Mouse (Mus musculus) midbrain, embryonic 11.5 days (tissue): ENCODE results near the gene Tbc1d23. TPM values are rescaled to one million over a fixed set of nuclear protein-coding genes. Genes with fewer than 3 reads are reported as not detected.

Experiments
- ATAC-seq: fragments of 200-750 bp; cut with Nextera tagmentation; 2 replicates; pipeline ENCODE4 v1.8.0; 2017; ENCODE audit warnings: moderate TSS enrichment, moderate library complexity; ENCODE audit not compliant: low FRiP score
- DNase-seq: peaks from one replicate; pipeline ENCODE4 v3.0.0; 2015; ENCODE audit warnings: low spot score; ENCODE audit errors: missing footprints
- H3K27ac ChIP-seq: fragments of 300-500 bp; sonication (generic); 2 replicates; pipeline ENCODE4 v1.5.1; 2014; ENCODE audit warnings: low read depth, low read length
- H3K27me3 ChIP-seq: fragments of 300-500 bp; sonication (generic); 2 replicates; pipeline ENCODE4 v1.6.1; 2014; ENCODE audit warnings: mild to moderate bottlenecking, low read length, moderate library complexity, mixed read lengths; ENCODE audit not compliant: control insufficient read depth, insufficient read depth
- H3K36me3 ChIP-seq: fragments of 300-500 bp; sonication (generic); 2 replicates; pipeline ENCODE4 v1.6.1; 2014; ENCODE audit warnings: mild to moderate bottlenecking, low read length, moderate library complexity, mixed read lengths; ENCODE audit not compliant: control insufficient read depth, insufficient read depth
- H3K4me1 ChIP-seq: fragments of 300-500 bp; sonication (generic); 2 replicates; pipeline ENCODE4 v1.6.1; 2014; ENCODE audit warnings: low read length; ENCODE audit not compliant: control insufficient read depth, insufficient read depth
- H3K4me2 ChIP-seq: fragments of 300-500 bp; sonication (generic); 2 replicates; pipeline ENCODE4 v1.6.1; 2014; ENCODE audit warnings: mild to moderate bottlenecking, moderate library complexity
- H3K4me3 ChIP-seq: fragments of 300-500 bp; sonication (generic); 2 replicates; pipeline ENCODE4 v1.5.1; 2014; ENCODE audit warnings: low read depth, low read length
- H3K9ac ChIP-seq: fragments of 300-500 bp; sonication (generic); 2 replicates; pipeline ENCODE4 v1.6.1; 2014; ENCODE audit warnings: low read length
- H3K9me3 ChIP-seq: fragments of 300-500 bp; sonication (generic); 2 replicates; pipeline ENCODE4 v1.6.1; 2016; ENCODE audit warnings: low read length; ENCODE audit not compliant: control insufficient read depth
- WGBS: fragments of 180-500 bp; shearing (Covaris S2); extraction: QIAGEN DNeasy Blood & Tissue Kit; methylation state at CpG from one replicate; pipeline ENCODE4 v1.1.7; 2014; 5-methylcytosine and 5-hydroxymethylcytosine counted together
- polyA plus RNA-seq: library from polyadenylated mRNA; unstranded; fragments of >200 nt; fragmentation: Nextera tagmentation; extraction: Ambion mirVana; gene quantifications from 2 replicates; pipeline ENCODE4 v1.2.1, GENCODE M21; 2014

Gene Tbc1d23
- polyA plus RNA-seq, 1 experiment from 2014 or later = 23.8 TPM

GRCm38 (mm10) chr16:57226444-57226843, 4.9 kb downstream of the Tbc1d23 start:
- H3K36me3 ChIP-seq = no peaks in the 10 kb centered on the region
- H3K27me3 ChIP-seq = no peaks in the 10 kb centered on the region
- peaks cover 6% of the 10 kb centered on the region; the same call in 1 of the 2 replicates for H3K4me1 ChIP-seq
- H3K9me3 ChIP-seq = no peaks in the 10 kb centered on the region
- H3K27ac ChIP-seq = no peak overlapping the region
- DNase-seq (no peak), ATAC-seq (no peak)
- H3K4me3 ChIP-seq = no peak overlapping the region
- 95% methylated on average over 5 of the region's 5 CpGs for WGBS
- H3K9ac ChIP-seq = no peak overlapping the region
- H3K4me2 ChIP-seq = no peak overlapping the region

GRCm38 (mm10) chr16:57220361-57220760, 10.9 kb downstream of the Tbc1d23 start:
- Histone ChIP-seq H3K4me3 (no peak overlapping the region), H3K27me3 (no peaks in the 10 kb centered on the region), H3K4me1 (no peaks in the 10 kb centered on the region), H3K9ac (no peak overlapping the region), H3K9me3 (no peaks in the 10 kb centered on the region), H3K36me3 (no peaks in the 10 kb centered on the region), H3K27ac (no peak overlapping the region), H3K4me2 (no peak overlapping the region)
- DNase-seq (no peak), ATAC-seq (no peak)
- over 99% methylated on average over 6 of the region's 6 CpGs for WGBS

GRCm38 (mm10) chr16:57215957-57216356, 15.3 kb downstream of the Tbc1d23 start:
- no peak for DNase-seq
- Histone ChIP-seq H3K9ac (no peak overlapping the region), H3K4me3 (no peak overlapping the region), H3K27me3 (no peaks in the 10 kb centered on the region), H3K36me3 (0 out of 2 replicates have a peak, but pooled peaks cover 2% of the 10 kb centered on the region), H3K27ac (no peak overlapping the region), H3K9me3 (no peaks in the 10 kb centered on the region), H3K4me1 (no peaks in the 10 kb centered on the region), H3K4me2 (no peak overlapping the region)
- ATAC-seq = no peak

GRCm38 (mm10) chr16:57211037-57211436, 20.3 kb downstream of the Tbc1d23 start:
- WGBS = 84% methylated on average over 2 of the region's 2 CpGs
- ATAC-seq = no peak
- H3K36me3 ChIP-seq = 0 out of 2 replicates have a peak, but pooled peaks cover 2% of the 10 kb centered on the region
- no peak overlapping the region for H3K9ac ChIP-seq
- no peaks in the 10 kb centered on the region for H3K27me3 ChIP-seq
- H3K4me1 ChIP-seq = no peaks in the 10 kb centered on the region
- H3K4me3 ChIP-seq = no peak overlapping the region
- no peak overlapping the region for H3K27ac ChIP-seq
- no peak overlapping the region for H3K4me2 ChIP-seq
- H3K9me3 ChIP-seq = no peaks in the 10 kb centered on the region
- no peak for DNase-seq

GRCm38 (mm10) chr16:57208342-57208741, 23.0 kb downstream of the Tbc1d23 start:
- ATAC-seq = no peak
- 86% methylated on average over 2 of the region's 2 CpGs for WGBS

GRCm38 (mm10) chr16:57197281-57197680, 34.0 kb downstream of the Tbc1d23 start:
- Histone ChIP-seq H3K4me3 (no peak overlapping the region), H3K4me1 (no peaks in the 10 kb centered on the region), H3K9me3 (no peaks in the 10 kb centered on the region), H3K27me3 (no peaks in the 10 kb centered on the region), H3K36me3 (no peaks in the 10 kb centered on the region; the same call in 1 of the 2 replicates), H3K4me2 (no peak overlapping the region), H3K27ac (no peak overlapping the region), H3K9ac (no peak overlapping the region)
- DNase-seq (no peak), ATAC-seq (no peak)
- WGBS = 81% methylated on average over 3 of the region's 3 CpGs

More at GRCm38 (mm10) chr16:57208342-57208741, 23.0 kb downstream of the Tbc1d23 start:
- Histone ChIP-seq H3K36me3 (0 out of 2 replicates have a peak, but pooled peaks cover 2% of the 10 kb centered on the region), H3K4me1 (no peaks in the 10 kb centered on the region), H3K4me3 (no peak overlapping the region), H3K27ac (no peak overlapping the region), H3K9ac (no peak overlapping the region), H3K27me3 (no peaks in the 10 kb centered on the region), H3K4me2 (no peak overlapping the region), H3K9me3 (no peaks in the 10 kb centered on the region)
- no peak for DNase-seq

- WGBS = 84% methylated on average over 5 of the region's 5 CpGs
These were observed 34.7 kb downstream of the Tbc1d23 start for GRCm38 (mm10) chr16:57196590-57196989.

GRCm38 (mm10) chr16:57191214-57191613, 40.1 kb downstream of the Tbc1d23 start:
- H3K9ac ChIP-seq = no peak overlapping the region
- DNase-seq = no peak
- H3K36me3 ChIP-seq = no peaks in the 10 kb centered on the region; the same call in 1 of the 2 replicates
- H3K9me3 ChIP-seq = no peaks in the 10 kb centered on the region
- H3K4me3 ChIP-seq = no peak overlapping the region
- 86% methylated on average over 14 of the region's 14 CpGs for WGBS
- H3K27ac ChIP-seq = no peak overlapping the region
- H3K4me1 ChIP-seq = no peaks in the 10 kb centered on the region
- ATAC-seq = no peak
- no peak overlapping the region for H3K4me2 ChIP-seq
- H3K27me3 ChIP-seq = no peaks in the 10 kb centered on the region

More at GRCm38 (mm10) chr16:57196590-57196989, 34.7 kb downstream of the Tbc1d23 start:
- no peaks in the 10 kb centered on the region for H3K4me1 ChIP-seq
- ATAC-seq (no peak), DNase-seq (no peak)
- no peaks in the 10 kb centered on the region for H3K27me3 ChIP-seq
- no peak overlapping the region for H3K9ac ChIP-seq
- H3K4me3 ChIP-seq = no peak overlapping the region
- H3K27ac ChIP-seq = no peak overlapping the region
- H3K36me3 ChIP-seq = no peaks in the 10 kb centered on the region; the same call in 1 of the 2 replicates
- H3K4me2 ChIP-seq = no peak overlapping the region
- no peaks in the 10 kb centered on the region for H3K9me3 ChIP-seq

GRCm38 (mm10) chr16:57190390-57190789, 40.9 kb downstream of the Tbc1d23 start:
- no peaks in the 10 kb centered on the region; the same call in 1 of the 2 replicates for H3K36me3 ChIP-seq
- ATAC-seq = no peak
- 96% methylated on average over 8 of the region's 8 CpGs for WGBS
- no peaks in the 10 kb centered on the region for H3K4me1 ChIP-seq
- H3K4me2 ChIP-seq = no peak overlapping the region
- H3K27me3 ChIP-seq = no peaks in the 10 kb centered on the region
- no peak overlapping the region for H3K27ac ChIP-seq
- no peak overlapping the region for H3K9ac ChIP-seq
- no peak for DNase-seq
- H3K9me3 ChIP-seq = no peaks in the 10 kb centered on the region
- no peak overlapping the region for H3K4me3 ChIP-seq
